Mouse (Mus musculus) forebrain, embryonic 15.5 days (tissue): Measurements from ENCODE around the gene Tut1. TPM values are rescaled to one million over a fixed set of nuclear protein-coding genes. Genes with fewer than 3 reads are reported as not detected.

ENCODE experiments used
- ATAC-seq: fragments of 200-750 bp; cut with Nextera tagmentation; replicated peaks from 2 replicates; pipeline ENCODE4 v1.8.0; 2017; ENCODE audit warnings: mild to moderate bottlenecking, moderate TSS enrichment, moderate library complexity
- H3K27ac ChIP-seq: fragments of 300-500 bp; sonication (generic); replicated peaks from 2 replicates; pipeline ENCODE4 v1.5.1; 2015; ENCODE audit warnings: mild to moderate bottlenecking, inconsistent platforms
- H3K27me3 ChIP-seq: fragments of 300-500 bp; sonication (generic); 2 replicates; pipeline ENCODE4 v1.6.1; 2015; ENCODE audit warnings: inconsistent platforms
- H3K36me3 ChIP-seq: fragments of 300-500 bp; sonication (generic); 2 replicates; pipeline ENCODE4 v1.6.1; 2015; ENCODE audit warnings: mild to moderate bottlenecking, inconsistent platforms
- H3K4me1 ChIP-seq: fragments of 300-500 bp; sonication (generic); 2 replicates; pipeline ENCODE4 v1.6.1; 2015; ENCODE audit warnings: inconsistent platforms
- H3K4me2 ChIP-seq: fragments of 300-500 bp; sonication (generic); replicated peaks from 2 replicates; pipeline ENCODE4 v1.6.1; 2015; ENCODE audit warnings: mild to moderate bottlenecking, inconsistent platforms
- H3K4me3 ChIP-seq: fragments of 300-500 bp; sonication (generic); 2 replicates; pipeline ENCODE4 v1.5.1; 2015; ENCODE audit warnings: mild to moderate bottlenecking, inconsistent platforms
- H3K9ac ChIP-seq: fragments of 300-500 bp; sonication (generic); replicated peaks from 2 replicates; pipeline ENCODE4 v1.6.1; 2015; ENCODE audit warnings: mild to moderate bottlenecking, inconsistent platforms
- H3K9me3 ChIP-seq: fragments of 300-500 bp; sonication (generic); 2 replicates; pipeline ENCODE4 v1.6.1; 2016; ENCODE audit warnings: inconsistent platforms
- WGBS: fragments of 180-500 bp; shearing (Covaris S2); methylation state at CpG from one replicate; pipeline ENCODE4 v1.1.7; 2015; ENCODE audit warnings: mixed read lengths; 5-methylcytosine and 5-hydroxymethylcytosine counted together
- polyA plus RNA-seq: library from polyadenylated mRNA; unstranded; fragments of >200 nt; fragmentation: Nextera tagmentation; extraction: Ambion mirVana; gene quantifications from 2 replicates; pipeline ENCODE4 v1.2.1, GENCODE M21; 2015

The Tut1 gene
- polyA plus RNA-seq = 34.1 and 34.7 TPM in 2 replicates

- ATAC-seq = peak; percentile 97
- Histone ChIP-seq H3K4me1 (peaks cover 45% of the 10 kb centered on the region), H3K4me2 (peak within 1 kb of the TSS; percentile 91), H3K27me3 (no peaks in the 10 kb centered on the region), H3K9ac (peak within 1 kb of the TSS; percentile 73), H3K27ac (peak within 1 kb of the TSS; percentile 99), H3K9me3 (no peaks in the 10 kb centered on the region), H3K36me3 (peaks cover 57% of the 10 kb centered on the region), H3K4me3 (peak within 1 kb of the TSS; percentile 94)
- WGBS = 2% methylated on average over 46 of the region's 46 CpGs
These were observed at the start of gene Tut1 for GRCm38 (mm10) chr19:8953135-8954039. TSS of gene Tut1 (plus strand) at chr19:8953847.

- WGBS = 93% methylated on average over 6 of the region's 6 CpGs
- Histone ChIP-seq H3K27ac (no peak overlapping the region), H3K36me3 (peaks cover 96% of the 10 kb centered on the region), H3K9me3 (no peaks in the 10 kb centered on the region), H3K4me1 (no peaks in the 10 kb centered on the region), H3K9ac (no peak overlapping the region), H3K27me3 (no peaks in the 10 kb centered on the region), H3K4me2 (no peak overlapping the region), H3K4me3 (no peak overlapping the region)
- no peak for ATAC-seq
These were observed 45.1 kb upstream of the Tut1 start for GRCm38 (mm10) chr19:8908531-8908930.

GRCm38 (mm10) chr19:8911810-8912209 is 41.8 kb upstream of the Tut1 start:
- Histone ChIP-seq H3K9me3 (no peaks in the 10 kb centered on the region), H3K9ac (no peak overlapping the region), H3K27ac (no peak overlapping the region), H3K4me1 (no peaks in the 10 kb centered on the region), H3K36me3 (peaks cover 98% of the 10 kb centered on the region), H3K4me3 (no peak overlapping the region), H3K4me2 (no peak overlapping the region), H3K27me3 (no peaks in the 10 kb centered on the region)
- ATAC-seq = no peak
- 87% methylated on average over 5 of the region's 5 CpGs for WGBS

- ATAC-seq = no peak
- 95% methylated on average over 3 of the region's 3 CpGs for WGBS
These were observed 39.4 kb upstream of the Tut1 start for GRCm38 (mm10) chr19:8914212-8914611.

GRCm38 (mm10) chr19:8919000-8919399 is 34.6 kb upstream of the Tut1 start:
- H3K4me2 ChIP-seq = no peak overlapping the region
- peaks cover 29% of the 10 kb centered on the region for H3K36me3 ChIP-seq
- no peak overlapping the region for H3K9ac ChIP-seq
- H3K27ac ChIP-seq = no peak overlapping the region
- no peak overlapping the region for H3K4me3 ChIP-seq
- peaks cover 18% of the 10 kb centered on the region for H3K4me1 ChIP-seq
- no peak for ATAC-seq
- H3K27me3 ChIP-seq = no peaks in the 10 kb centered on the region
- H3K9me3 ChIP-seq = no peaks in the 10 kb centered on the region
- WGBS = 95% methylated on average over 3 of the region's 3 CpGs

More at GRCm38 (mm10) chr19:8914212-8914611, 39.4 kb upstream of the Tut1 start:
- Histone ChIP-seq H3K27ac (no peak overlapping the region), H3K4me3 (no peak overlapping the region), H3K4me2 (no peak overlapping the region), H3K4me1 (no peaks in the 10 kb centered on the region), H3K36me3 (peaks cover 77% of the 10 kb centered on the region), H3K9me3 (no peaks in the 10 kb centered on the region), H3K9ac (no peak overlapping the region), H3K27me3 (no peaks in the 10 kb centered on the region)

- Histone ChIP-seq H3K9me3 (no peaks in the 10 kb centered on the region), H3K4me3 (peak overlapping the region; percentile 74), H3K27ac (peak overlapping the region; percentile 85), H3K36me3 (peaks cover 26% of the 10 kb centered on the region), H3K27me3 (no peaks in the 10 kb centered on the region), H3K9ac (peak overlapping the region; percentile 81), H3K4me2 (peak overlapping the region; percentile 68), H3K4me1 (peaks cover 18% of the 10 kb centered on the region)
- 68% methylated on average over 6 of the region's 6 CpGs for WGBS
- ATAC-seq = 0 out of 2 replicates have a peak, but pooled peaks have one; percentile 10
These were observed 34.0 kb upstream of the Tut1 start for GRCm38 (mm10) chr19:8919684-8920072.

GRCm38 (mm10) chr19:8920073-8920736 is 33.4 kb upstream of the Tut1 start, which contains the start of gene B3gat3:
TSS of gene B3gat3 (plus strand) at chr19:8920374.
- Histone ChIP-seq H3K36me3 (peaks cover 21% of the 10 kb centered on the region), H3K27ac (peak within 1 kb of the TSS; percentile 85), H3K9ac (peak within 1 kb of the TSS; percentile 81), H3K4me2 (peak within 1 kb of the TSS; percentile 68), H3K9me3 (no peaks in the 10 kb centered on the region), H3K4me1 (peaks cover 18% of the 10 kb centered on the region), H3K4me3 (peak within 1 kb of the TSS; percentile 74), H3K27me3 (no peaks in the 10 kb centered on the region)
- WGBS = 2% methylated on average over 50 of the region's 50 CpGs
- peak; percentile 98 for ATAC-seq

- peak overlapping the region; percentile 81 for H3K9ac ChIP-seq
- no peaks in the 10 kb centered on the region for H3K9me3 ChIP-seq
- H3K4me1 ChIP-seq = peaks cover 18% of the 10 kb centered on the region
- ATAC-seq = no peak; the same call in 1 of the 2 replicates
- H3K4me3 ChIP-seq = peak overlapping the region; percentile 74
- peak overlapping the region; percentile 68 for H3K4me2 ChIP-seq
- no peaks in the 10 kb centered on the region for H3K27me3 ChIP-seq
- under 1% methylated on average over 6 of the region's 6 CpGs for WGBS
- H3K36me3 ChIP-seq = peaks cover 19% of the 10 kb centered on the region
- H3K27ac ChIP-seq = peak overlapping the region; percentile 85
These were observed 32.8 kb upstream of the Tut1 start for GRCm38 (mm10) chr19:8920836-8921291.

GRCm38 (mm10) chr19:8921741-8922140 is 31.9 kb upstream of the Tut1 start:
- Histone ChIP-seq H3K4me2 (0 out of 2 replicates have a peak overlapping the region, but pooled peaks have one; percentile 8), H3K4me1 (peaks cover 18% of the 10 kb centered on the region), H3K36me3 (peaks cover 21% of the 10 kb centered on the region), H3K27ac (no peak overlapping the region), H3K27me3 (no peaks in the 10 kb centered on the region), H3K9ac (no peak overlapping the region), H3K4me3 (peak overlapping the region; percentile 74), H3K9me3 (no peaks in the 10 kb centered on the region)
- 84% methylated on average over 9 of the region's 9 CpGs for WGBS
- ATAC-seq = no peak

- Histone ChIP-seq H3K36me3 (peaks cover 28% of the 10 kb centered on the region), H3K4me1 (peaks cover 18% of the 10 kb centered on the region), H3K4me2 (no peak overlapping the region), H3K27me3 (no peaks in the 10 kb centered on the region), H3K9ac (no peak overlapping the region), H3K4me3 (no peak overlapping the region), H3K27ac (no peak overlapping the region), H3K9me3 (no peaks in the 10 kb centered on the region)
- WGBS = 91% methylated on average over 2 of the region's 2 CpGs
- no peak for ATAC-seq
These were observed 26.9 kb upstream of the Tut1 start for GRCm38 (mm10) chr19:8926766-8927165.

- Histone ChIP-seq H3K36me3 (peaks cover 28% of the 10 kb centered on the region), H3K27ac (no peak overlapping the region), H3K4me1 (peaks cover 16% of the 10 kb centered on the region), H3K4me2 (no peak overlapping the region), H3K4me3 (no peak overlapping the region), H3K9me3 (no peaks in the 10 kb centered on the region), H3K9ac (no peak overlapping the region), H3K27me3 (no peaks in the 10 kb centered on the region)
- 92% methylated on average over 12 of the region's 12 CpGs for whole genome bisulfite sequencing
- no peak for ATAC-seq
These were observed 25.6 kb upstream of the Tut1 start for GRCm38 (mm10) chr19:8927891-8928525.
